Mouse (Mus musculus) leukemia stem cell, adult 10-12 weeks (primary cell): ENCODE measurements around the gene Dnah1. TPM values are rescaled to one million over a fixed set of nuclear protein-coding genes. Genes with fewer than 3 reads are reported as not detected.

Source experiments
- polyA plus RNA-seq: library from polyadenylated mRNA; stranded (reverse); fragments of >175 nt; gene quantifications from 2 replicates; pipeline ENCODE4 v1.2.3, GENCODE M21; 2012; ENCODE audit warnings: low replicate concordance

Dnah1 gene
- 0.08 TPM in 1 of 2 replicates, not detected in the other for polyA plus RNA-seq

DNA sequence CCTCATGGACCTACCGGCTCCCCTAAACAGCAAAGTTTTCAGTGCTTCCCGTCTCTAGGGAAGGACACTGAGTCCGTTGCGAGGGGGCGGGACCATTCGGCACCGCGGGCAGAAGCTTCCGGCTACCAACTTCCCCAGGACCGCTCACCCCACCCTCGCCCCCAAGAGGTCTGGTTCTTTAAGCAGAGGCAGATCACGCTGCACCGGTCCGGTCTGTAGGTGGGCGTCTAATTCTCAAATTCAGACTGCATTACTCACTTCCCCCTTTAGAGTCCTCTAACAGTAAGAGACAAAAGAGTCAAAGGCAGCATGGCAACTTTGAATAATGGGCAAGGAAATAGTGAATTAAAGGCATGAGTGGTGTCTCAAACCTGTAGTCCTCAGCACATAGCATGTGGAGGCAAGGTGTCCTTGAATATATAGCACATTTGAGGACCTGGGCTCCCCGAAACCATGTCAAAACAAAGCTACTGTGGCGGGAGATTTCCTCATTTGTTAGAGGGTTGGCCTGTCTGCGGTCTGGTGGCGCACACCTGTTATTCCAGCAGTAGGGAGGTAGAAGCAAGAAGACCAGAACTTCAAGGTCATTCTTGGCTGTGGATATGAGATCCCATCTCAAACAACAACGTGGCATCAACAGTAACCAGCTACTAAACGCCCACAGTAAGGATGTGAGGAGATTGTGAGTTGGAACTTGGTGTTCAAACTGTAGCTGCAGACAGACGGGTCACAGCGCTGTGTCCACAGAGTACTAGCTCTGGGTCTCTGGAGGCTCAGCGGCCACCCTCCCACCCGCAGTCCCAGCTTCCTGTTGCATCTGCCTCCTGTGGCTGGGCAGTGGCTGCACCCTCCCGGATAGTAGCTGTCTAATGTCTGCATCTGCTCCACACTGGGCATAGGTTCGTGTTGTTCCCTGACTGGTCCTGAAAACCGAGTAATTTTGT is at the start of gene Dnah1:
Gene Dnah1 (minus strand): TSS at position 48 of the 944 bp plus-strand sequence.

DNA sequence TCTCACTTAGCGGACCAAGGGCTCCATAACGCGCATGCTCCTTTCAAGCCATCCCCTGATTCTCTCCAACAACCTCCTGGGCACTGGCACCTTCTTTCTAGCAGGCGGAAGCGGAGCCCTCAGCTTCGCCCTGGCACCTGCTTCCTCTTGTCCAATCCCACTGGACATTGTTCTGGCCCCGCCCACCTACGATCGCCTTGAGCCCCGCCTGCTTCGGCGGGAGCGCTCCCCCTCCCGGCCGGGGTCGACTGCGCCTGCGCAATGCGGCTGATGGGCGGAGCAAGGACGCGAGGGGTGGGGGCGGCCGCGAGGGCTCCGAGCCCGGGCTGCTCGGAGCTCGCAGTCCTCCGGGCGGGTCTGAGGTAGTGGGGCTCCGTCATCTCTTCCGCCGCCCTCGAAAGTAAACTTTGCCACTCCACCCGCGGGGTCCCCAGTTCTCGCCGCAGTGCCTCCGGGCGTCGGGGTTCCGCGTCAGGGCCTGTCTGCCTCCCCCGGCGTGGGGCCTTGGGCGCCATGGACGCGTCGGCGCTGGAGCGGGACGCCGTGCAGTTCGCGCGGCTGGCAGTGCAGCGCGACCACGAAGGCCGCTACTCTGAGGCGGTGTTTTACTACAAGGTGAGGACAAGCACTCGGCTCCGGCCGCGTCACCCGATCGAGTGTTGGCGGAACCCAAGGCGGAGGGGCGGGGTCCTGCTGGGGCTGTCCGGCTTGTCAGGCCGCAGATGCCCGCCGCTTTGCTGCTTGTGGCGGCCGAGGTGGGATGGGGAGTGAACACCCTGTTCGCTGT is 12.9 kb upstream of the Dnah1 start, which contains the start of gene Capn7:
Gene Capn7 (plus strand): TSS at position 270 of the 787 bp plus-strand sequence.

DNA sequence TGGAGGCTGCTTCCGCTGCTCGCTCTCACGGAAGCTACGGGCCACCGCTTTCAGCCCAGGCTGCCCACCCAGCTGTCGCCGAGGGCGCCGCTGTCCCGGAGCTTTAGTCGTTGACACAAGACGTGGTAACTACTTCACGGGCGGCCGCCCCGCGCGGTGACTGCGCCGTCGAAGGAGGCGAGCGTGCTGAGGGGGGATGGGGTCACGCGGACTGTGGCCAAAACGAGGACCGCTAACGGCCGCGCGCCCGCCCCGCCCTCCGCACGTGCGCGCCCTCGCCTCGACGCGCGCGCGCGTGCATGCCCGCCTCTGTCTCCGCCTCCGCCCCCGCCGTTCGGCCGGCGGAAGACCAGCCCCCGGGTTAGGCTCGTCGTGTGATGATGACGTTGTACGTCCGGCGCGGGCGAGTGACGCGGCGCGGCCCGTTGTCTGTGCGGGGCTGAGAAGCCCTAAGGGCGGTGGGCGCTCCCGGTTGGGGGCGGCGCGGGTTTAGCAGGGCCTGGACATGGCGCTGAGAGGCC is 72.6 kb downstream of the Dnah1 start, which contains the start of the genes Phf7 and Bap1:
Gene Phf7 (minus strand): TSS at position 234 of the 521 bp plus-strand sequence.
Gene Bap1 (plus strand): TSS at position 367 of the 521 bp plus-strand sequence.

DNA sequence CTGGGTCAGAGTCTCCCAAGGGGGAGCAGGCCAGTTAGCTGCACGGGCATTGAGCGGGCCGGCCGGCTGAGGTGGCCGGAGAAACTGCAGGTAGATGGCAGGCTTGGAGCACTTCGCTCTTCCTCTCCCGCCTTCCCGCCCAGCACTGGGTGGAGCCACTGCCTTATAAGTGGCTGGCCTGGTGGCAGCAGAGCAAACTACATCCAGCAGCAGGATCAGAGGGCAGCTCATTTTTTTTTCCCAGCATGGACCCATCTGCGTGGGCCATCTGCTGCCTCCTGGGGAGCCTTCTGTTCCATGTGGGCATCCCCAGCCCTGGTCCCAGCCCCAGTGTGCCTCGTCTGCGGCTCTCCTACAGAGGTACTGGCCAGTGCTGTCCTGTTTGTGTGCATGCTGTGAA is 106.0 kb downstream of the Dnah1 start, which contains the start of gene Sema3g:
Gene Sema3g (plus strand): TSS at position 195 of the 400 bp plus-strand sequence.

DNA sequence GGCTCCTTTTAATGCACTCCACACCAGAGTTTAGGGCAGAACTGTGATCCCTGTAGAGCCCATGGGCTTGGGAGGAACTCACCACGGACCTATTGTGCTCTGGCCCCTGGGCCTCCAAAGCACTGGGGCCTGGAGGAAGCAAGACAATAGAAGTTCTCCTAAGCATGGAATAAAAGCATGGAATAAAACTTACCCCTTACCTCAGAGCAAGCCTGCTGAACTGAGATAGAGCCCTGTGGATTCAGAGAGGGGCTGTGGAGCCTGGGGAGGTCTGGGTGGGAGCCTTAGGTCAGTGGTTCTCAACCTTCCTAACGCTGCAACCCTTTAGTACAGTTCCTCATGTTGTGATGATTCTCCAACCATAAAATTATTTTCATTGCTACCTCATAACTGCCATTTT is 106.8 kb downstream of the Dnah1 start, which contains the start of gene Nisch:
Gene Nisch (minus strand): TSS at position 101 of the 400 bp plus-strand sequence.

Other genes starting within 250 kb of the Dnah1 start
- gene Smim4, start 194.9 kb downstream of the Dnah1 start, polyA plus RNA-seq: 48.2 and 72.9 TPM in 2 replicates
- gene Nt5dc2, start 192.8 kb downstream of the Dnah1 start, polyA plus RNA-seq: 40.8 and 99.2 TPM in 2 replicates
- 2.1 and 4.2 TPM in 2 replicates for gene Stab1, start 155.3 kb downstream of the Dnah1 start, polyA plus RNA-seq
- 0.26 TPM in 1 of 2 replicates, not detected in the other for gene Tnnc1, start 115.6 kb downstream of the Dnah1 start, polyA plus RNA-seq
- 128 and 175 TPM in 2 replicates for gene Nisch, start 107.0 kb downstream of the Dnah1 start, polyA plus RNA-seq
- gene Sema3g, start 106.0 kb downstream of the Dnah1 start, polyA plus RNA-seq: 0.21 and 0.60 TPM in 2 replicates
- 1.8 and 3.5 TPM in 2 replicates for gene Phf7, start 72.6 kb downstream of the Dnah1 start, polyA plus RNA-seq
- 34.1 and 85.8 TPM in 2 replicates for gene Bap1, start 72.4 kb downstream of the Dnah1 start, polyA plus RNA-seq
- gene Capn7, start 12.7 kb upstream of the Dnah1 start, polyA plus RNA-seq: 5.7 and 7.8 TPM in 2 replicates
- 9.4 and 19.6 TPM in 2 replicates for gene Sh3bp5, start 112.2 kb upstream of the Dnah1 start, polyA plus RNA-seq
- 345 and 612 TPM in 2 replicates for gene Eaf1, start 170.5 kb upstream of the Dnah1 start, polyA plus RNA-seq
- 1.1 and 3.7 TPM in 2 replicates for gene Mettl6, start 171.1 kb upstream of the Dnah1 start, polyA plus RNA-seq